Mouse (Mus musculus) E14TG2a.4 (cell line): ENCODE results near the gene Wdfy1.

Experiments used
- CTCF ChIP-seq: conservative IDR thresholded peaks from 2 replicates; pipeline ENCODE4 v1.5.1; 2014; ENCODE audit warnings: low read length
- POU5F1 ChIP-seq: IDR thresholded peaks from 2 replicates; pipeline ENCODE4 v1.6.1; 2014; ENCODE audit warnings: low read length, borderline replicate concordance

- TF ChIP-seq CTCF = no peak
- no peak for TF ChIP-seq POU5F1
These were observed 79.0 kb downstream of the Wdfy1 start for GRCm38 (mm10) chr1:79696933-79697332.
